Mouse (Mus musculus): ENCODE data around the gene Ifit1bl2.
"Not testable (repeated sequence)": the region's sequence is repeated elsewhere in the genome, so short reads cannot be mapped to it uniquely, and the experiment has no call there.

Gene Ifit1bl2

GRCm38 (mm10) chr19:34640623-34641022, at the start of gene Ifit1bl2, which contains the start of gene Ifit1:
TSS of gene Ifit1bl2 (minus strand) at chr19:34640743.
TSS of gene Ifit1 (plus strand) at chr19:34640871.
- no peak for DNase-seq (ENCODE audit: low spot score in 2 of 2)

DNA sequence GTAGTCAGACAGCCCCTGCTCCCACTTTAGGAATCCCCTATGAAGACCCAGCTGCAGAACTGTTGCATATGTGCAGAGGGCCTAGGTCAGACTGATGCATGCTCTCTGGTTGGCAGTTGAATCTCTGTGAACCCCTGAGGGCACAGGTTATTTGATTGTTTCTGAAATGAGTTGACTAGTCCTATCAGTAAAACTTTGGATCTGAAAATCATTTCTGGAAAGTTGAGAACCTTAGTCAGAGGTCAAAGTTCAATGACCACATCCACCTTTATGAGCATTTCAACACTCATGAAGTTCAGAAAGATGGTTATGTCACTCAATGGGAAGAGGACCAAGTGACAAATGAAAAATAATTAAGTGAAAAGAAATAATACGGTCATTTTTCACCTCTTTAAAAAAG, 45.0 kb upstream of the Ifit1bl2 start:
- no peak for DNase-seq (ENCODE audit: low spot score in 2 of 2)

DNA sequence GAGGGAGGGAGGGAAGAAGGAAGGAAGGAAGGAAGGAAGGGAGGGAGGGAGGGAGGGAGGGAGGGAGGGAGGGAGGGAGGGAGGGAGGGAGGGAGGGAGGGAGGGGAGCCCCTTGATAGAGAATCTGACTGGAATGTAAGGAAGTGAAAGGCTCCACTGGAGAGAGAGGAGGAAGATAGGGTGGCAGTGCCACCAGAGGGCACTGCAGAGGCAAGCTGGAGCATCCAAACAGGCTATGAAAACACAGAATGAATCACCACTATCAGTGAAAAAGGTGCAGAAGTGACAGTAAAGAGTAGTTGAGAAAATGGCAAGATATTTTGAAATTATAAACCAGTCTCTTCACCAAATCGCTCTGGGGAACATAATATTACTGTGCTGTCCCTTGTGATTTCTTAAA, 44.3 kb upstream of the Ifit1bl2 start:
- peak in 1 of 2 experiments; percentile 56 for DNase-seq (ENCODE audit: low spot score in 2 of 2)

DNA sequence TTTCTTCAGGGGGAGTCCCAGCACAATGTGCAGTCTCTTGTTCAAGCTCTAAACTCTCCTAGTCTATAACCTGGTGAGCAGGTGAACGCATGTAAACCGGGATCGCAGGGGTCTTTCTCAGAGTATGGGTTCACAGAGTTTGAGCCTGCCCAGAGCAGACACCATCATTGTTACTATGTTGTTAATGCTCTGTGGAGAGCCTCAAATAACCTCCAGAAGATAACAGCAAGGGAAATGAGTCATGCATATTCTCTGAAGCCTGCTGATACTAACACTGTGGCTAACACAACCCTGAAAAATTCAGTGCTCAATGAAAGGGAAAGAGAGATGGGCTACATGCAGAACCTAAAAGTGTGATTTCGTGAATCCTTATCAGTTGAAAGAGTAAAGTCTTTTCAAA, 37.9 kb upstream of the Ifit1bl2 start:
- DNase-seq (ENCODE audit: low spot score in 2 of 2), result no peak

- DNase-seq (ENCODE audit: low spot score in 2 of 2), result no peak
These were observed 32.9 kb upstream of the Ifit1bl2 start for GRCm38 (mm10) chr19:34673476-34673875.

DNA sequence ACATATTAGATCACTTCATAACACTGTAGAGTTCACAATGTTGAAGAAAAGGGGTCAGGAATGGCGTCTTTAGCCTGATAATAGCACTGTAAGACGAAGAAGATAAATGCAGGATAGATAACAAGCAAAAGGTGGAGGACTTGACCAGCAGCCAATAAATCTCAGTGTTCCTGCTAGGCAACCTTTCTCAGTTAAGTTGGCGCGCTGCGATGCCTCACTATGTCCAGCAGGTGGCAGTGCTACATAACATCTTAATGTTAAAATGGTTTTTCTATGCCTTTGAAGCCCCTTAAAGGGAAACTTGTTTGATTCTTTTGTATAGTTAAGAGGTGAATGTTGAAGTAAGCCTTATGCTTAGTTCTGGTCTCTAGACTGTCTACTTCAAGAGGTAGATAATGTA, 25.6 kb upstream of the Ifit1bl2 start:
- peak; percentile 65 to 77 for DNase-seq (ENCODE audit: low spot score in 2 of 2)

DNA sequence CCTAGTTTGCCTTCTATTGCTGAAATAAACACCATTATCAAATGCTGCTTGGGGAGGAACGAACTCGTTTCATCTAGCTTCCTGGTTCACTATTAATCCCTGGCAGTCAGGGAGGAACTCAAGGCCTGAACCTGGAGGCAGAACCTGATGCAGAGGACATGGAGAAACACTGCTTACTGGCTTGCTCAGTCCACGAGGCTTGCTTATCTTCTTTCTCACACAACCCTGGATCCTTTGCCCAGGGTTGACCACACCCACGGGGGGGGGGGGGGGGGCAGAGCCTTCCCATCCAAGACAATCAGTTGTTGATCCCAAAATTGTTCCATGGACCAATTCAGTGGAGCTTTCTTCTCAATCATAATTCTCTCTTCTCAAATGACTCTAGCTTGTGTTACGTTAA, 22.2 kb upstream of the Ifit1bl2 start:
- DNase-seq (ENCODE audit: low spot score in 2 of 2), result no peak

DNA sequence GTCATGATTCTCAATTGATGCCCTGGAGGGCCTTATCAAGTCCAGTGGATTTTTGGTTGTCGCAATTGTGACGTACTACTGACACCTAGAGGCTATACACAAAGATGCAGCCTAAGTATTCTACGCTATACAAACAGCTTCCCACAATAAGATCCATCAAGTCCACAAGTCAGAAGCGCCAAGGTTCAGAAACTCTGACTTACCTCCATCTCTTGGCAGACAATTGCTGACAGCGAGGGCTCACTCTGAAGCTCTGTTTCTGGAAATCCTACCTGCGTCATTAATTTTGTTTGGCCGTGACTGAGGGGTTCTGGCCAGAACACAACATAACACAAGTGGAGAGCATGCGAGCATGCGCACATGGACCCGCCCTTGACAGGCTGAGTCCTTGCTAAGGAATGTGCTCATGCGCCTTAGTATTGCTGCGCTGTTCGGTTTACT, 21.5 kb upstream of the Ifit1bl2 start:
- DNase-seq (ENCODE audit: low spot score in 2 of 2), result peak in 1 of 2 experiments; percentile 48

DNA sequence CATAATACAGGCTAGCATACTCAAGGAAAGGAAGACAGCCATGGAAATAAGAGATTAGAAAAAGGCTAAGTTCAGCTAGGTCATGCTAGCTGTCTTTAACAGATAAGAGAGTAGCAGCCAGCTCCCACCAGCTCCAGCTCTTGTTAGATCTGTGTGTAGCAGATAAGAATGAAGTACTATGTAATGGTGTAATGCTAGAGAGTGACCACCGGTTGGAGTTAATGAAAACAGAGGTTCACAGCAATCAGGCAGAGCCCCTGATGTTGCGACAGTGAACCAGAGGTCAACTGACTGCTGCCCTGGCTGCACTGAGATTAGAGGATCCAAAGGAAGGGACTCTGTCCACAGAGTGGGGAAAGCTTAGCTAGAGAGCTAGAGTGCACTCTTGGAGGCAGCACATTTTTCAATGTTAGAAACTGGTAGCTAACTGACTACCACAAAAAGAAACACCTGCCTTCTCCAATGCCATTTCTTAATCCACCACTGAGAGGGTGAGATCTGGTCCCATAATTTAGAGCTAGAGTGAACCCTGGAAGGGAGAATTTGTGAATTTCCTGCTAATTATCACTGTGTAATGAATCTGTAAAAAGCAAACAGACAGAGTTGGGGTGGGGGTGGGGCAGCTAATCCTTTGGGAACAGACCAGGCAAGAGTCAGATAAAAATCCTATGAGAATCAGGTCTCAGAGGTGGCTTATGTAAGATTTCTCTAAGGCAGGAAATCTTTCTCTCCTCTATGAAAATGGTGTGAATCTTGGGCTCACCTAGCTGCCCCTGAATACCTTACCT, 16.2 kb upstream of the Ifit1bl2 start:
- DNase-seq (ENCODE audit: low spot score in 2 of 2), result peak; percentile 52 to 54

DNA sequence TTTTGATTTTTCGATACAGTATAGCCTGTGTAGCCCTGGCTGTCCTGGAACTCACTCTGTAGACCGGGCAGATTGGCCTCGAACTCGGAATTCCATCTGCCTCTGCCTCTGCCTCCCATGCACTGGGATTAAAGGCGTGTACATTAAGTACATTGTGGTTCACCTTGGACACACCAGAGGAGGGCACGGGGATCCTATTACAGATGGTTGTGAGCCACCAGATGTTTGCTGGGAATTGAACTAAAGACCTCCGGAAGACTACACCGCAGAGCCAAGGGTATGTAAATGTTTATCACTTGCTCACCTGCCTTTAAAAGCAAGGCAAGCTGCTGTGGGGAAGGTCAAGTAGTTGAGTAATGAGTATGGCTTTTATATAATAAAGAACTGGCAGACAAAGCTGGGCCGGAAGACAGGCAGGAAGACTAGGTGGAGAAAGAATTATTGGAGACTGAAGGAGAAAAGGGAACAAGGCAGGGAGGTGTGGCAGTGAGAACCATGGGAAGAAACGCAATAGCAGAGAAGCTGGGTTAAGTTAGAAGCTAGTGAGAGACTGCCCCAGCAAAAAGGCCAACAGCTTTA, 14.8 kb upstream of the Ifit1bl2 start:
- no peak for DNase-seq (ENCODE audit: low spot score in 2 of 2)

GRCm38 (mm10) chr19:34650997-34651396, 10.5 kb upstream of the Ifit1bl2 start:
- no peak for DNase-seq (ENCODE audit: low spot score in 2 of 2)

DNA sequence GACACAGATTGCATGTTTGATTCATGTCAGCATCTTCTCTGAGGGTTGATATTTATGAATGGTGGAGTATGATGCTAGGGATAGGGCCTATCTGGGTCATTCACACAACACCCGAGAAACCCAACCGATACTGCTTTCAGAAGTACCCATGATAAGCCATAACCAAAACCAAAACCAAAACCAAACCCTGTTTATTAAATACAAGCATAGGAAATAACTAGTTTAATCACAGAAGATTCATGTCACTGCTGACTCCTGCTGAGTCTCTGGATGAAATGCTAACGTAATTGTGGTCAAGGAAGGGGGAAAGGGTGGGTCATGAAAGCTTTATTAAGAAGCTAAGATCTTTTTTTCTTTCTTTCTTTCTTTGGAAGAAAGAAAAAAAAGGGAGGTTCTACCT, 9.7 kb upstream of the Ifit1bl2 start:
- DNase-seq (ENCODE audit: low spot score in 2 of 2), result no peak

DNA sequence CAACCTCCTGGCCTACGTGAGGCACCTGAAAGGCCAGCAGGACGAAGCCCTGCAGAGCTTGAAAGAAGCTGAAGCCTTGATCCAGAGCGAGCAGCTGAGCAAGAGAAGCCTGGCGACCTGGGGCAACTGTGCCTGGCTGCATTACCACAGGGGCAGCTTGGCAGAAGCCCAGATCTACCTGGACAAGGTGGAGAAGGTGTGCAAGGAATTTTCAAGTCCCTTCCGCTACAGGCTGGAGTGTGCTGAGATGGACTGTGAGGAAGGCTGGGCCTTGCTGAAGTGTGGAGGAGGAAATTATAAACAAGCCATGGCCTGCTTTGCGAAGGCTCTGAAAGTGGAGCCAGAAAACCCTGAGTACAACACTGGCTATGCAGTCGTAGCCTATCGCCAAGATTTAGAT, 7.1 kb upstream of the Ifit1bl2 start:
- not testable (repeated sequence) for DNase-seq (ENCODE audit: low spot score in 2 of 2)

- no peak for DNase-seq (ENCODE audit: low spot score in 2 of 2)
These were observed 2.1 kb upstream of the Ifit1bl2 start for GRCm38 (mm10) chr19:34642616-34643015.

- DNase-seq (ENCODE audit: low spot score in 2 of 2), result peak; percentile 47 to 71
These were observed 3.5 kb downstream of the Ifit1bl2 start for GRCm38 (mm10) chr19:34636933-34637557.

DNA sequence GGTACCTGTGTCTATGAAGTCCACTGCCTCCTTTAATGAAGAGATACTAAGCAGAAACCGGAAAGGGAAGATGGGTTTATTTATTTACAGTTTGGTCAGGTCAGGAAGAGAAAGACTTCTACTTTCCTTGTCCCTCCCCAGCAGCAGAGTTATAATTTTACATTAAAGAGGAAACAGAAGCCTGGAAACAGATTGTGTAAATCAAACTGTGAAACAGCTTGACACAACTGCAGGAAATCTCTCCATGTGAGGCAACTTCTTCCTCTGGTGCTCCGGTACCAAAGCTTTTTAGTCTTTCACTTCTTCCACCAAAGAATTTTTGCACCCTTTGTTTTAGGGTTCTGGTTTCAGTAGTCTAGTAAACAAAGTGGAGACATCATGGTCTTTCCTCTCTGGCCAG, 7.1 kb downstream of the Ifit1bl2 start:
- DNase-seq (ENCODE audit: low spot score in 2 of 2), result no peak

DNA sequence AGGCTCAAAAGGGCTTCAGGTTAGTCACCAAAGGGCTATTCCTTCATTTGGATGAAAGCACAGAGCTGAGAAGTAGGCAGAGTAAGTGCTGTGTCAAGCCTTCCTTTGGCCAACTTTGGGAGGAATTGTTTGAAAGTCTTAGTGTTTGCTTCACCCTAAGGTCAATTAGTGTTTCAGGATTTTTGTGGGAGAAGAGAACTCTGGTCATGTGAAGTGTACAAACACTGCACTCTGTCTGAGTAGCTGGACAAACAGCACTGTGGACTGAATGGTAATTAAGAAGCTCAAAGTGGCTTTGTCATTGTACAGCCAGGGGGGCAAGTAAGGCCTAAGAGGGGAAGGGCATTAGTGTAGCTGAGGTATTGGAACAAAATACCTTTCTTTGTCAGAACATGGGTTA, 9.1 kb downstream of the Ifit1bl2 start:
- no peak for DNase-seq (ENCODE audit: low spot score in 2 of 2)

- no peak for DNase-seq (ENCODE audit: low spot score in 2 of 2)
These were observed 13.0 kb downstream of the Ifit1bl2 start for GRCm38 (mm10) chr19:34627496-34627895.

- DNase-seq (ENCODE audit: low spot score in 2 of 2), result no peak
These were observed 15.9 kb downstream of the Ifit1bl2 start for GRCm38 (mm10) chr19:34624663-34625062.

DNA sequence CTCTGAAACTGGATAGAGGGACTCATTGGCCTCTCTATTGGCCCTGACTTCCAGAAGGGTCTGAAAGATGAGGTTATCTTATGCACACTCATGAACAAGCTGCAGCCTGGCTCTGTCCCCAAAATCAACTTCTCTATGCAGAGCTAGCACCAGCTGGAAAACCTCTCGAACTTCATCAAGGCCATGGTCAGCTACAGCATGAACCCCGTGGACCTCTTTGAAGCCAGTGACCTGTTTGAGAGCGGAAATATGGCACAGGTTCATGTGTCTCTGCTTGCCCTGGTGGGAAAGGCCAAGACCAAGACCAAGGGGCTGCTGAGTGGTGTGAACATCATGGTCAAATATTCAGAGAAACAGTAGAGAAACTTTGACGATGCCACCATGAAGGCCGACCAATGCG, 16.8 kb downstream of the Ifit1bl2 start:
- DNase-seq (ENCODE audit: low spot score in 2 of 2), result no peak

DNA sequence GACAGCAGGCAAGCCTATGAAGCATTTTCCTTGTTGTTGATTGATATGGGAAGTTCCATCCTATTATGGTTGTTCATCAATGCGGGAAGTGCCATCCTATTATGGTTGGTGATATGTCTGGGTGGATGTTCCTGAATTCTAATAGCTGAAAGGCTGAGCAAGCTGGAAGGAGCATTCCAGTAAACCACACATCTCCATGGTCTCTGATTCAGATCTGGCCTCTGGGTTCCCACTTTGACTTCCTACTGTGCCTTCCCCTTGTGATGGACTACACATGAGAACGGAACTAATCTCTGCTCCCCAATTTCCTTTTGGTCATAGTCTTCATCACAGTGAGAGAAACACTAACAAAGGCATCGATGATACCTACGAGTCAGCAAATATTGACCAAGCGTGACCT, 19.7 kb downstream of the Ifit1bl2 start:
- DNase-seq (ENCODE audit: low spot score in 2 of 2), result no peak

DNA sequence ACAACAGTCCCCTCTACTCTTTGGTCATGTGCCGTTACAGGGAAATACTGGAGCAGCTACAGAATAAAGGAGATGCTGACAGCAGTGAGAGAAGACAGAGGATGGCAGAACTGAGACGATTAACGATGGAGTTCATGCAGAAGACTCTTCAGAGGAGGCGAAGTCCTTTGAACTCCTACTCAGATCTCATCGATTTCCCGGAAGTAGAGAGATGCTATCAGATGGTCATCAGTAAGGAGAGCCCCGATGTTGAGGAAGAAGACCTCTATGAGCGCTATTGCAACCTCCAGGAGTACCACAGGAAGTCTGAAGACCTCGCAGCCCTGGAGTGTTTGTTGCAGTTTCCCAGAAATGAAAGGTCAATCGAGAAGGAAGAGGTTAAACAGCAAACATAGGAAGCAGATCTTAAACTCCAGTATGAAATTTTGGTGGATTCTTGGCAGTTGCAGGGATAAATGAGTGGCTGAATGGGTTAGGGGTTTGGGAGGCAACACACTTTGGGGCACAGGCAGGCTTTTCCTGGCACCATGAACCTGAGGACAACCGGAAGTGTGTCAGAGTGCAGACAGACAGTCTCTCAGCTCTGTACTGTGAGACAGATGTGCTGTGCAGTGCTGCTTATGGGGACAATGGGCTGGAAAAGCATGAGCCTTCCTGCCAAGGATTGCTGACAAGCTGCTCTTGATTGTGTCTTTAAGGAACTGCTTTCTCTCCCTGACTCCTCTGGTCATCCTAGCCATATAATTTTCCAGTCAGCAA, 28.1 kb downstream of the Ifit1bl2 start:
- DNase-seq (ENCODE audit: low spot score in 2 of 2), result not testable (repeated sequence)

All from spleen, postnatal 10 days (tissue).